Mouse (Mus musculus) heart, postnatal 0 days (tissue): ENCODE measurements around the gene Gm3435. TPM values are rescaled to one million over a fixed set of nuclear protein-coding genes. Genes with fewer than 3 reads are reported as not detected.
"Not testable (repeated sequence)": the region's sequence is repeated elsewhere in the genome, so short reads cannot be mapped to it uniquely, and the experiment has no call there.

Experiments
- ATAC-seq: fragments of 200-750 bp; cut with Nextera tagmentation; 2 replicates; pipeline ENCODE4 v1.8.0; 2017; ENCODE audit warnings: low read depth, moderate number of reproducible peaks, moderate library complexity; ENCODE audit not compliant: insufficient read depth
- DNase-seq: peaks from one replicate; pipeline ENCODE4 v3.0.0-alpha.2; 2016; ENCODE audit warnings: low spot score
- H3K27ac ChIP-seq: fragments of 300-500 bp; sonication (generic); 2 replicates; pipeline ENCODE4 v1.5.1; 2014; ENCODE audit warnings: low read depth, mild to moderate bottlenecking
- H3K27me3 ChIP-seq: fragments of 300-500 bp; sonication (generic); 2 replicates; pipeline ENCODE4 v1.6.1; 2014; ENCODE audit warnings: low read length, mixed read lengths; ENCODE audit not compliant: control insufficient read depth, insufficient read depth
- H3K36me3 ChIP-seq: fragments of 300-500 bp; sonication (generic); replicated peaks from 2 replicates; pipeline ENCODE4 v1.6.1; 2014; ENCODE audit warnings: low read length, mixed read lengths; ENCODE audit not compliant: control insufficient read depth, insufficient read depth
- H3K4me1 ChIP-seq: fragments of 300-500 bp; sonication (generic); 2 replicates; pipeline ENCODE4 v1.6.1; 2014; ENCODE audit warnings: antibody characterized with exemption; ENCODE audit not compliant: control insufficient read depth, insufficient read depth
- H3K4me2 ChIP-seq: fragments of 300-500 bp; sonication (generic); 2 replicates; pipeline ENCODE4 v1.6.1; 2014; ENCODE audit warnings: low read depth, mild to moderate bottlenecking, low read length, moderate library complexity
- H3K4me3 ChIP-seq: fragments of 300-500 bp; sonication (generic); 2 replicates; pipeline ENCODE4 v1.5.1; 2014; ENCODE audit warnings: low read depth, low read length
- H3K9ac ChIP-seq: fragments of 300-500 bp; sonication (generic); replicated peaks from 2 replicates; pipeline ENCODE4 v1.6.1; 2014; ENCODE audit warnings: low read depth, low read length, mixed read lengths
- H3K9me3 ChIP-seq: fragments of 300-500 bp; sonication (generic); replicated peaks from 2 replicates; pipeline ENCODE4 v1.6.1; 2016; ENCODE audit warnings: low read length; ENCODE audit not compliant: control insufficient read depth
- WGBS: fragments of 180-500 bp; shearing (Covaris S2); extraction: QIAGEN DNeasy Blood & Tissue Kit; methylation state at CpG from one replicate; pipeline ENCODE4 v1.1.7; 2014; 5-methylcytosine and 5-hydroxymethylcytosine counted together
- polyA plus RNA-seq: library from polyadenylated mRNA; unstranded; fragments of >200 nt; fragmentation: Nextera tagmentation; extraction: Ambion mirVana; gene quantifications from 2 replicates; pipeline ENCODE4 v1.2.1, GENCODE M21; 2015
- total RNA-seq: library from RNA; depleted of rRNA; stranded (reverse); fragments of >200 nt; gene quantifications from 2 replicates; pipeline ENCODE4 v1.2.3, GENCODE M21; 2014; ENCODE audit warnings: low replicate concordance

The Gm3435 gene
- total and polyA plus RNA-seq, 2 experiments from 2014 or later = 6.2 TPM; not detected in 1

- H3K27me3 ChIP-seq, H3K27ac ChIP-seq, H3K9ac ChIP-seq, H3K4me2 ChIP-seq, DNase-seq, H3K4me1 ChIP-seq, H3K9me3 ChIP-seq, H3K4me3 ChIP-seq, H3K36me3 ChIP-seq: not testable (repeated sequence)
- ATAC-seq = peak; percentile 67
- no CpG with 5 or more reads among the region's 48 CpGs for WGBS
Observed at GRCm38 (mm10) chr17:15024502-15025193, 14.7 kb downstream of the Gm3435 start.

- H3K9me3 ChIP-seq, H3K4me1 ChIP-seq, H3K4me3 ChIP-seq, ATAC-seq, H3K27me3 ChIP-seq, DNase-seq, H3K4me2 ChIP-seq, H3K36me3 ChIP-seq, H3K9ac ChIP-seq, H3K27ac ChIP-seq: not testable (repeated sequence)
- no CpG with 5 or more reads among the region's 6 CpGs for whole genome bisulfite sequencing
Observed at GRCm38 (mm10) chr17:15025513-15025912, 15.5 kb downstream of the Gm3435 start.

GRCm38 (mm10) chr17:15031414-15031813 lies 21.4 kb downstream of the Gm3435 start:
- H3K9me3 ChIP-seq, H3K27ac ChIP-seq, H3K27me3 ChIP-seq, H3K9ac ChIP-seq, H3K36me3 ChIP-seq, H3K4me3 ChIP-seq, H3K4me1 ChIP-seq, H3K4me2 ChIP-seq, DNase-seq, ATAC-seq: not testable (repeated sequence)
- WGBS = no CpG with 5 or more reads among the region's 4 CpGs

- not testable (repeated sequence) for H3K9ac ChIP-seq, DNase-seq, H3K27me3 ChIP-seq, ATAC-seq, H3K4me1 ChIP-seq, H3K36me3 ChIP-seq, H3K4me3 ChIP-seq, H3K9me3 ChIP-seq, H3K4me2 ChIP-seq, H3K27ac ChIP-seq
- WGBS = no CpG with 5 or more reads among the region's 3 CpGs
Observed at GRCm38 (mm10) chr17:15040455-15040854, 30.5 kb downstream of the Gm3435 start.

- not testable (repeated sequence) for H3K27ac ChIP-seq, H3K4me2 ChIP-seq, H3K36me3 ChIP-seq, H3K9ac ChIP-seq, DNase-seq, H3K4me1 ChIP-seq, H3K4me3 ChIP-seq, H3K9me3 ChIP-seq, H3K27me3 ChIP-seq
- 0% methylated on average over 4 of the region's 56 CpGs for WGBS
- peak; percentile 98 for ATAC-seq
Observed at GRCm38 (mm10) chr17:15041175-15041729, 31.3 kb downstream of the Gm3435 start, which contains the start of the genes Ermard, Tcte3 and Gm3448. Ermard (plus strand) TSS chr17:15041208. Tcte3 (minus strand) TSS chr17:15041488. Gm3448 (minus strand) TSS chr17:15041537.

- H3K4me3 ChIP-seq, H3K9me3 ChIP-seq, DNase-seq, ATAC-seq, H3K27ac ChIP-seq, H3K9ac ChIP-seq, H3K4me1 ChIP-seq, H3K4me2 ChIP-seq, H3K36me3 ChIP-seq, H3K27me3 ChIP-seq: not testable (repeated sequence)
- no CpG with 5 or more reads among the region's 1 CpGs for WGBS
Observed at GRCm38 (mm10) chr17:15050338-15050737, 40.4 kb downstream of the Gm3435 start.

- not testable (repeated sequence) for H3K4me1 ChIP-seq, H3K4me3 ChIP-seq, H3K9me3 ChIP-seq, H3K27ac ChIP-seq, H3K36me3 ChIP-seq, H3K27me3 ChIP-seq, DNase-seq, ATAC-seq, H3K9ac ChIP-seq, H3K4me2 ChIP-seq
- WGBS = 64% methylated on average over 1 of the region's 1 CpGs
Observed at GRCm38 (mm10) chr17:15052766-15053165, 42.8 kb downstream of the Gm3435 start.

GRCm38 (mm10) chr17:15053183-15053828 lies 43.3 kb downstream of the Gm3435 start:
- H3K27ac ChIP-seq, H3K4me2 ChIP-seq, ATAC-seq, H3K9ac ChIP-seq, H3K4me1 ChIP-seq, DNase-seq, H3K27me3 ChIP-seq, H3K4me3 ChIP-seq, H3K9me3 ChIP-seq, H3K36me3 ChIP-seq: not testable (repeated sequence)
- 93% methylated on average over 5 of the region's 8 CpGs for WGBS
